Mouse (Mus musculus) liver, embryonic 12.5 days (tissue): ENCODE measurements at regions not wholly inside any gene's neighbourhood (a gene's known extent, or its start where the extent isn't known, plus 50 kb on each side); places are given as distances from the start of the nearest gene placed in this dataset.

Experiments
- ATAC-seq: fragments of 200-750 bp; cut with Nextera tagmentation; 2 replicates; pipeline ENCODE4 v1.8.0; 2017; ENCODE audit warnings: moderate number of reproducible peaks, mild to moderate bottlenecking, moderate library complexity
- H3K27ac ChIP-seq: fragments of 300-500 bp; sonication (generic); 2 replicates; pipeline ENCODE4 v1.5.1; 2016; ENCODE audit warnings: mild to moderate bottlenecking
- H3K27me3 ChIP-seq: fragments of 300-500 bp; sonication (generic); replicated peaks from 2 replicates; pipeline ENCODE4 v1.6.1; 2016; ENCODE audit warnings: mild to moderate bottlenecking, moderate library complexity
- H3K36me3 ChIP-seq: fragments of 300-500 bp; sonication (generic); 2 replicates; pipeline ENCODE4 v1.6.1; 2016; ENCODE audit warnings: mild to moderate bottlenecking, moderate library complexity
- H3K4me1 ChIP-seq: fragments of 300-500 bp; sonication (generic); 2 replicates; pipeline ENCODE4 v1.6.1; 2016
- H3K4me2 ChIP-seq: fragments of 300-500 bp; sonication (generic); 2 replicates; pipeline ENCODE4 v1.6.1; 2016; ENCODE audit warnings: mild to moderate bottlenecking, moderate library complexity
- H3K4me3 ChIP-seq: fragments of 300-500 bp; sonication (generic); 2 replicates; pipeline ENCODE4 v1.5.1; 2016; ENCODE audit warnings: mild to moderate bottlenecking, moderate library complexity
- H3K9ac ChIP-seq: fragments of 300-500 bp; sonication (generic); 2 replicates; pipeline ENCODE4 v1.6.1; 2016; ENCODE audit warnings: mild to moderate bottlenecking, moderate library complexity
- H3K9me3 ChIP-seq: fragments of 300-500 bp; sonication (generic); replicated peaks from 2 replicates; pipeline ENCODE4 v1.6.1; 2016; ENCODE audit warnings: mild to moderate bottlenecking, moderate library complexity
- WGBS: fragments of 180-500 bp; shearing (Covaris S2); methylation state at CpG from one replicate; pipeline ENCODE4 v1.1.7; 2016; ENCODE audit not compliant: insufficient replicate concordance; 5-methylcytosine and 5-hydroxymethylcytosine counted together

DNA sequence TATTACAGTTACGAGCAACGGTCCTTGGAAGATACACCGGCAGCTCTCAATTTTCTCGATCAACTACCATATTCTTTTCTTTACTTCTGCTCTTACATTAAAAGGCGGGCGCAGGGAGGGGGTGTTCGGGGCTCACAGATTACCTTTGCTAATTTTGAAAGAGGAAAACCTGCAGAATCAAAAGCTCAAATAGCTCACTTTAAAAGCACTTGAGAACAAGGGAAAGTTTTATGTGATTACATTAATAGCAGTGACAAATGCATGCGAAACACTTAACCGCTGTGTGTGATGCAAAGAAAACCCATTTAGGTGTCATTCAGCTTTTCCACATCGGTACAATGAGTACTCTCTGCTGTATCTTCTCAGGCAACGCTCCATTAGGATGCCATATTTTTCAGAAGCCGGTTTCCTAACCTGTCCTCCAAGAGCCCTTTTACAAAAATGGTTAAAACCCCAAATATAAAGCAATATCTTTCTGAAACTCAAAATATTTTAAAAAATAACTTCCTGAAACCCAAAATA is 412.2 kb downstream of the Klf5 start:
- no peak for ATAC-seq
- H3K4me1 ChIP-seq, result no peaks in the 10 kb centered on the region
- no peak overlapping the region for H3K27ac ChIP-seq
- no peak overlapping the region for H3K9ac ChIP-seq
- no peak overlapping the region for H3K4me3 ChIP-seq
- H3K9me3 ChIP-seq, result no peaks in the 10 kb centered on the region
- no peaks in the 10 kb centered on the region for H3K27me3 ChIP-seq
- 73% methylated on average over 12 of the region's 12 CpGs for WGBS
- H3K4me2 ChIP-seq, result no peak overlapping the region
- no peaks in the 10 kb centered on the region for H3K36me3 ChIP-seq

DNA sequence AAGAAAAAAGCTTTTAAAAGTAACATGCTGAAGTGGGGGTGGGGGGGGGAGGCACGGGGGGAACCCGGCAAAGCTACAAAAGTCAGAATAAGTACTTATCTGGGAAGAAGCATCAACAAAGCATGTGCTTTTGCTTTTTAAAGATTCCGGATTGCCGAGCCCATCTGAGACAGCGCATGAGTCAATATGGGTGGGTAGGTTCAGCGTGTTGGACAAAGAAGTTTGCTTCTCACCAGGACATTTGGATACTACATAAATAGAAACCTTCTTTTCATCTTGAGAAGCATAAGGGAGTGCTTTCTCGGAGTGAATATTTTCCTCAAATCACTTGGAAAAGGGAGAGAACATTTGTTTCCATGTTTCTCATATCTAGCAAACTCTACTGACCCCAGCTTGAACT is 414.1 kb downstream of the Klf5 start:
- no peak overlapping the region for H3K4me3 ChIP-seq
- H3K27ac ChIP-seq, result no peak overlapping the region
- ATAC-seq, result no peak
- no peaks in the 10 kb centered on the region for H3K36me3 ChIP-seq
- H3K27me3 ChIP-seq, result no peaks in the 10 kb centered on the region
- WGBS, result 70% methylated on average over 7 of the region's 7 CpGs
- no peaks in the 10 kb centered on the region for H3K4me1 ChIP-seq
- H3K9ac ChIP-seq, result no peak overlapping the region
- no peaks in the 10 kb centered on the region for H3K9me3 ChIP-seq
- H3K4me2 ChIP-seq, result no peak overlapping the region

DNA sequence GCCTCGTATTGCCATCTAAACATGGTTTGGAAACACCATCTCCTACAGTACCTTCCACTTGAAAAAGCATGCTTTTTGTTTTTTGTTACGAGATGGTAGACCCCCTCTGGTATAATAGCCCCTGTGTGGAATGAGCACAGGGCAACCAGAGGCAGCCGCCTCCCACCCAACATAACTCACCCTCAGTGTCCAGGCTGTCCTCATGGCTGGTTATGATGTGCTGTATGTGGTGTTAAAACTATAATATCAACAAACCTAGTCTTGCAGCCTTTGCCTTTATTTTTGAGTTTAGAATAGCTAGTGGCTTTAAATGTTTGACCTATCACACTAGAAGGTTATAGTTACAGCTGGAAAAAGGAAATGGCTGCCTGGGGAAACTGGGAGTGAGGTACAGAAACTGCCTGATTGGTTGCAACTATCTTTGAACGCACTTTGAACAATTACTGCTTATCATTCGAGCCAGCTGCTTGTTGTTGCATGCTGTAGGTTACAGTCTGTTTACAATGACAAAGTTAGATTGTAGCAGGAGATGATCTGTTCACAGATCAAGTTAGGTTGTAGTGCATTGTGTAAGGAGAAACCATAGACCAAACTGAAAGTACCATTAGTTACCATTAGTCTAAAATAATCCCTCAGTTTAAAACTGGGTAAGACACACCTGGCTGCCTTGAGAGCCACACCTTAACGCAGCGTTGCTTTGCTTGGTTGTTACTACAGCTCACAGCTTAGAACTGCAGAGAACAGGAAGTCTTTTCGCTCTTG is 414.8 kb downstream of the Klf5 start:
- no peak overlapping the region for H3K4me2 ChIP-seq
- ATAC-seq, result 0 out of 2 replicates have a peak, but pooled peaks have one; percentile 24
- H3K27me3 ChIP-seq, result no peaks in the 10 kb centered on the region
- WGBS, result 61% methylated on average over 8 of the region's 8 CpGs
- H3K4me1 ChIP-seq, result no peaks in the 10 kb centered on the region
- no peak overlapping the region for H3K4me3 ChIP-seq
- no peak overlapping the region for H3K27ac ChIP-seq
- no peaks in the 10 kb centered on the region for H3K36me3 ChIP-seq
- H3K9me3 ChIP-seq, result no peaks in the 10 kb centered on the region
- no peak overlapping the region for H3K9ac ChIP-seq

DNA sequence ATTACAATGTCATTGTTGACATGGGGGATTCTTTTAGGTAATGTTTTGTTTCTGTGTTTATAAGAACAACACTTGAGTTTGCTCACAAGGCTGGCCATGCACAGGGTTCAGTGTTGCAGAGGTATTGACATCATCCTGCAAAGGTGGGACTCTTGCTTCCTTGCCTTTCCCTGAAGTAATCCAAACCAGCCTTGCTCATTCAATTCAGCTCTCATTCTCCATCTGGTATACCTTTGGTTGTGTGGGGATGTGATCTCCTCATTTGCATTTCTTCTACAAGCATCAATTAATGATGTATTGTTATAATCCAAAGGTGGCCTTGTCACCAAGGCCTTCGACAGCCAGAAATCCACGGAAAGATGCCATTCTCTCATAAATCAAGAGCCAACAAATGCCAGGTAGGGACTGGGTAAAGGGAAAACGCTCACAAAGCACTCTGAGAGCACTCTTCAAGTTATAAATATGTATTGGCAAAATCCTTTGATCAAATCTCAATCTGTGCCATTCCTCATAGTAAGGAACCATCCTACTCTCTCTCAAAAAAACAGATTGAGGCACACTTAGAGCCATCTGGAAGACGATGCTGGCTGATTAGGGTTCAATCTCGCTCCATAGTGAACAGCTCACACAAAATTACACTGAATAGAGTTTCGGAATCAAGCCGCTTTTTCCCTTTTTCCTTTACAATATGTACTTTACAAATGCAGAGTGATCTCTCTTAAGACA is 435.1 kb downstream of the Klf5 start:
- Histone ChIP-seq H3K4me1 (no peaks in the 10 kb centered on the region), H3K4me3 (no peak overlapping the region), H3K36me3 (no peaks in the 10 kb centered on the region), H3K4me2 (no peak overlapping the region), H3K27ac (no peak overlapping the region), H3K9ac (no peak overlapping the region), H3K9me3 (no peaks in the 10 kb centered on the region), H3K27me3 (no peaks in the 10 kb centered on the region)
- no peak for ATAC-seq
- WGBS, result 66% methylated on average over 7 of the region's 7 CpGs

DNA sequence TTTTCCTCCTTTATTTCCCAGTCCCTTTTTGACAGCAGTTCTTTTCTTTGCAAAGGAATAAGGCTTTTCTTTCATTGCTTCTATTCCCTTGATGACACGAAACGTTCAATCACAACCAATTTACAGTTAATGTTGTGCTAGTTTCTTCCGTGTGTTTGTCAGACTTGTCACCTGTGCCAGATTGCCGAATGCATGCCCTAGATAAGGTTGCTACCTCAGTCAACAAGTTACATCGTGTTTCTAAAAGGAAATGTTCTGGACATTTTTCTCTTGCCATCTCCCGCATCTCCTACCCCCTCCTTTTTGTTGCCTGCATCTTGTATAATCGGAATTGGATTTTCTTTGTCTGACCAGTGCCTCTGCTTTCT is 435.7 kb downstream of the Klf5 start:
- Histone ChIP-seq H3K4me2 (no peak overlapping the region), H3K4me3 (no peak overlapping the region), H3K36me3 (no peaks in the 10 kb centered on the region), H3K27me3 (no peaks in the 10 kb centered on the region), H3K9ac (no peak overlapping the region), H3K4me1 (no peaks in the 10 kb centered on the region), H3K27ac (no peak overlapping the region), H3K9me3 (no peaks in the 10 kb centered on the region)
- no peak for ATAC-seq
- 68% methylated on average over 7 of the region's 7 CpGs for WGBS

DNA sequence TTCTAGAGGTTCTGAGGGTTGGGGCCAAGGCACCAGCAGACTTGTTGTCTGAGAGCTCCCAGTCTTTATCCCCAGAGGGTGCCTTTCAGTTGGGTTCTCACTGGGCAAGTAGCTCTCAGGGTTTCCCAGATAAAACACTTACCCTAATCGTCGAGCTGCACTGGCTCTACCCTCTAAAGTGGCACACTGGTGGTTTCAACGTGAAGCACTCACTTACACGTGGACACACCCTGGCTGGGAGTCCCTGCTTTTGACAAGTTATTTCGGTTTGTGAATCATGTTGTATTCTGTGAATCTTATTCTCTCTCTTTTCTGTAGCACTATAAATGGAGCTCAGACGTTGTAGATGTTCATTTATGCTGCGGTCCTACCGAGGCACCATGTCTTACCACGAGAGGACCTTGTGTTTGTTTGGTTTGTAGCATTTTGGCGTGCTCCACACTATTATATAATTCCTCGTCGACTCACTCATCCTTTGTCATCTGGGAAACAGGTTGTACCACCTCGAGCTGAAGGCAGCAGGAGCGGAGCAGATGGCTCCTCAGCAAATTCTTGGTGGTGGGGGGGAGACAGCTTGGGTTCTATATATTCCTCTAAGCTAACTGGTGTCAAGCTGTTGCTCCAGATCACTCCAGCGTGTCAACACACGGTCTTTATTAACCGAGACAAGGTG is 445.3 kb downstream of the Klf5 start:
- no peak overlapping the region for H3K4me3 ChIP-seq
- no peak overlapping the region for H3K27ac ChIP-seq
- no peak for ATAC-seq
- H3K27me3 ChIP-seq, result no peaks in the 10 kb centered on the region
- WGBS, result 70% methylated on average over 17 of the region's 17 CpGs
- H3K4me2 ChIP-seq, result no peak overlapping the region
- H3K36me3 ChIP-seq, result no peaks in the 10 kb centered on the region
- no peaks in the 10 kb centered on the region for H3K4me1 ChIP-seq
- H3K9ac ChIP-seq, result no peak overlapping the region
- H3K9me3 ChIP-seq, result no peaks in the 10 kb centered on the region

DNA sequence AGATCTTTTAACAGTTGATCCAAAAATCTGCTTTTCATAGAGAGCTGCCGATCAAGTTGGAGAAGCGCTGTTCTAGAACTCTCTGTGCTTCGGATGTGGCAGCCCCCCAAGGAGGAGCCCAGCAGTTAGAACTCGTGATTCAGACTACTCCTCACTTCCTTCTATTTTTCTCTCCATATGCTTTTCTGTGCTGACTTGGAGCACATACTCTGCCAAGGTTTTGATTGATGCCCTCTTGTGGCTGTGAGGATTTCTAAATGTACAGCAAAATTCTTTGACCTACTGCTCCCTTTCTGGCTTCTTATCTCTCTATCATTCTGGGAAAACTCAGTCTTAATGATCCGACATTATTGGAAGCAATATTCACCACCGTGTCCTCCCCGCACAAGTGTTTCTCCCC is 446.7 kb downstream of the Klf5 start:
- Histone ChIP-seq H3K27ac (no peak overlapping the region), H3K4me3 (no peak overlapping the region), H3K4me1 (no peaks in the 10 kb centered on the region), H3K9me3 (no peaks in the 10 kb centered on the region), H3K9ac (no peak overlapping the region), H3K27me3 (no peaks in the 10 kb centered on the region), H3K4me2 (no peak overlapping the region), H3K36me3 (no peaks in the 10 kb centered on the region)
- WGBS, result 74% methylated on average over 7 of the region's 7 CpGs
- ATAC-seq, result no peak

DNA sequence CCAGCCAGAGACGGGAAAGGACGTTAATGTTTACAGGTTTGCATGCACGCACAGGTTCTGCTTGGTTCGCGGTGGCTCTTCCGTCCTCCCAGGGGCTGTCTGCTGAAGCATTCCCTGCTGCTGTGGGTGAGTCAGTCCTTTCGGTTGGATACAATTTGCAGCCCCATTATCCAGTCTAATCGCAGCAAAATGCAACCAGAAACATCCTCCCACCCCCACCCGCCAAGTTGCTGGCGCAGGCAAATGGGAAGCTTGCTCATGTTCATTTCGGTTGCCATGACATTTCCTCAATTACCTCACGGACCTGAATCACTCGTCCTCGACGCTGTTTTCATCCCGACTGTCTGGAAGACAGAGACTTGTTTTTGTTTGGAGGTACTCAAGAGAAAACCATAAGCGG is 449.7 kb downstream of the Klf5 start:
- no peak for ATAC-seq
- no peak overlapping the region for H3K9ac ChIP-seq
- WGBS, result 79% methylated on average over 17 of the region's 17 CpGs

DNA sequence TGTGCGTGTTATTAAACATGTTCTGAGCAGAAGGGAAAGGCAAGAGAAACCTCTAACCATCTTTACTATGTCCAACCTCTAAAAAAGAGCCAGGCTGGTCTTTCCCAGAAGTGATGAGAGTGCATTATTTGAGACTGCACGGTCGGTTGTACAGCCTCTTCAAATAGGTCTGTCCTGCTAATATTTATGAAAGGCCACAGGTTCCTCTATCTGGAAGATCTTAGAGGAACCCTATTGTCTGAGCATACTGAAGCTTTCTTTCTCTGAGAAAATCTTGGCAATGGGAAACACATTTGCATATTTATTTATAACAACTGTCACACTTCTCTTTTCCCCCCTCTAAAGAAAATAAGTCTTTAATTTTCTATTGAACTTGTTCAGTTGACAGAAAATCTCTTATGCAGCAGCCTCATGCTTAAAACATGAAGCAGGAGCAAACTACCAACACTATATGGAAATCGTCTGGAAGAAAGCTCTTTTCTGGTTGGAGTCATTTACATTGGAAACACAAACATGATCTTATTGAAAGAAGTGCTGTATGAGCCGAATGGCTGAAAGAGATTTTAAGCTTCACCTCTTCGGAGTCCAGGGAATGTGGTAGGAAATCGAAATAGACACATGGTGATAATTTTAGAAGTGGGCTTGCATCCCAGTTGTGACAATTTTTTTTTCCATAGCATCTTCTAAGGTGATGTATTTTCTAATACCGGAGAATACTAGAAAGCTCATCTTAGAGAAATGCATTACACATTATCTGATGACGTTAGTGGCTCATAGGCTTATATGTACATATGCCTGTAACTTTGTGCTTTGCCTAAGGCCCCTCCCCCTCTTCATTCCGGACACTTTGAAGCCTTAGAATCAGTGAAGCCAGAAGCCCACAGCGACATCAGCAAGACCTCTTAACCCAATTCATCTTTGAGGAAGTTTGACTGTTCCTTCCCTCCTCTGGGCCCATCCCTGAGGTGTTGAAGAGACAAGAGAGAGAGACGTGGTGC is 451.1 kb downstream of the Klf5 start:
- H3K4me1 ChIP-seq, result no peaks in the 10 kb centered on the region
- H3K36me3 ChIP-seq, result no peaks in the 10 kb centered on the region
- no peak overlapping the region for H3K27ac ChIP-seq
- ATAC-seq, result no peak
- H3K9me3 ChIP-seq, result no peaks in the 10 kb centered on the region
- no peak overlapping the region for H3K4me2 ChIP-seq
- 69% methylated on average over 12 of the region's 12 CpGs for WGBS
- no peak overlapping the region for H3K4me3 ChIP-seq
- H3K9ac ChIP-seq, result no peak overlapping the region
- H3K27me3 ChIP-seq, result no peaks in the 10 kb centered on the region

More for the DNA sequence above, 449.7 kb downstream of the Klf5 start:
- no peaks in the 10 kb centered on the region for H3K27me3 ChIP-seq
- H3K36me3 ChIP-seq, result no peaks in the 10 kb centered on the region
- H3K4me2 ChIP-seq, result no peak overlapping the region
- no peak overlapping the region for H3K27ac ChIP-seq
- H3K4me3 ChIP-seq, result no peak overlapping the region
- H3K9me3 ChIP-seq, result no peaks in the 10 kb centered on the region
- H3K4me1 ChIP-seq, result no peaks in the 10 kb centered on the region

DNA sequence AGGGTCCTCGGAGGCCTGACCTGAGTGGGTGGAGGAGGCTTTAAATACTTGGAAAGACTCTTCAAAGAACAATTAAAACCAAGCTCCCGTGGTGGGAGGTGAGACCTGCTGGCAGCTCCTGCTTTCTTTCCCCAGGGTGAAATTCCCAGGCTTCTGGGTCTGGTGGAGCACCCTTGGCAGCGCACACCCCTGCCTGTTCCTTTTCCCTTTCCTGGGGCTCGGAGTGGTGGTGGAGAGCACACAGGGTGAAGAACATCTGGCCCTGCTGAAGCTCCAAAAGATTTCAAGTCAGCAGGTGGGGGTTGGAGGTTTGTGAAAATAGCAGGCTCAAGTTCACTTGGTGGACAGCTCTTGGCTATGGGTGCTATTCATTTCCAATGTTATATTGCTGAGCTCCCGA is 459.6 kb downstream of the Klf5 start:
- Histone ChIP-seq H3K27ac (no peak overlapping the region), H3K4me1 (no peaks in the 10 kb centered on the region), H3K9ac (no peak overlapping the region), H3K9me3 (no peaks in the 10 kb centered on the region), H3K27me3 (no peaks in the 10 kb centered on the region), H3K36me3 (no peaks in the 10 kb centered on the region), H3K4me2 (no peak overlapping the region), H3K4me3 (no peak overlapping the region)
- ATAC-seq, result no peak
- WGBS, result 48% methylated on average over 5 of the region's 5 CpGs

DNA sequence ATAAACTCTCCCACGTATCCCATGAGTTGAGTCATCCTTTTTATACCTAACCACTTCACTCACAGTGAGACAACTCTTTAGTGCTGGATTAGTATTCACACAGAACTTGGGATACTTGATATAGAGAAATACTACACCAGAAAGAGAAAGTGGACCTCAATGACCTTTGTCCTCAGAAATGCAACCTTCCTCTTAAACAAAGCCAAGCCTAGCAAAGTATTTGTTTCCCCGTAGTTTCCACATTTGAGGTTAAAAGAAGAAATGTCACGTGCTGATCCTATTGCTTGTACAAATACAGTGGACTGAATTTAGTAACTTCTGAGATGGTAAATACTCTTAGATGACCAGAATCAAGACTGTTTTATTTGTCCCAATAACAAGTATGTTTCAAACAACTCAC is 464.8 kb downstream of the Klf5 start:
- Histone ChIP-seq H3K36me3 (no peaks in the 10 kb centered on the region), H3K27ac (no peak overlapping the region), H3K4me1 (no peaks in the 10 kb centered on the region), H3K4me2 (no peak overlapping the region), H3K9me3 (no peaks in the 10 kb centered on the region), H3K27me3 (no peaks in the 10 kb centered on the region), H3K9ac (no peak overlapping the region), H3K4me3 (no peak overlapping the region)
- no peak for ATAC-seq
- 65% methylated on average over 3 of the region's 3 CpGs for whole genome bisulfite sequencing
